Mouse (Mus musculus) embryo, embryonic 10 days (tissue): Measurements from ENCODE around the gene Mpig6b.

Source experiments
- DNase-seq: peaks from one replicate; pipeline ENCODE4 v3.0.0-alpha.2; 2015; ENCODE audit warnings: low spot score

Mpig6b gene

DNA sequence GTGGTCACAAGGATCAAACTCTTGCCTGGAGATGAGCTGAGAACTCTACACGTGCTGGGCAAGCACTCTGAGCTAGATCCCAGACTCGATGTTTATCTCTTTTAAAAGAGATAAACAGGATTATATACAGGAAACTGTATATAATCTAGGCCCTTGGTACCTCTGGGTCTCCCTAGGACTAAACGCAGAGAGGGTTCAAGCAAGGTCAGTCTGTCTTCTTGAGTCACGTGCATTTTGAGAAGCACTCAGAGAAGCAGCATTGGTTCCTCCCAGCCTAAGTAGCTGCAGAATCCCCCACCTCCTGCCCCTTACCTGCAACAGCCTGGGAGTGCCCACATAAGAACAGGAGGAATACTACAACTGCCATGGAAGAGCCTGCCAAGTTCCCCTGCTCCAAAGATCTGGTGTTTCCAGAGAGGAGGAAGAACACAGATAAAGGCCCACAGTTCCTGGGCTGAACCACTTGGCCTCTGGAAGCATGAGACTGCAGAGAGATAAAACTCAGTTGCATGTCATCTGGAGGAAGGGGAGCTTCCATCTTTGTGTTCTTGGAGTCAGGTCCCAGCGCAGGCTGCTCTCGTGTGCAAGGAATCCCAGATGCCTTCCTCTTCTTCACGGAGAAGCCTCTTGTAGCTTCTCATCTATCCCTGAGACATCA, 19.4 kb upstream of the Mpig6b start, which contains the start of gene Ly6g6f:
Gene Ly6g6f, minus strand, starts transcription at position 403 of the 658 bp plus-strand sequence.
- DNase-seq = no peak

DNA sequence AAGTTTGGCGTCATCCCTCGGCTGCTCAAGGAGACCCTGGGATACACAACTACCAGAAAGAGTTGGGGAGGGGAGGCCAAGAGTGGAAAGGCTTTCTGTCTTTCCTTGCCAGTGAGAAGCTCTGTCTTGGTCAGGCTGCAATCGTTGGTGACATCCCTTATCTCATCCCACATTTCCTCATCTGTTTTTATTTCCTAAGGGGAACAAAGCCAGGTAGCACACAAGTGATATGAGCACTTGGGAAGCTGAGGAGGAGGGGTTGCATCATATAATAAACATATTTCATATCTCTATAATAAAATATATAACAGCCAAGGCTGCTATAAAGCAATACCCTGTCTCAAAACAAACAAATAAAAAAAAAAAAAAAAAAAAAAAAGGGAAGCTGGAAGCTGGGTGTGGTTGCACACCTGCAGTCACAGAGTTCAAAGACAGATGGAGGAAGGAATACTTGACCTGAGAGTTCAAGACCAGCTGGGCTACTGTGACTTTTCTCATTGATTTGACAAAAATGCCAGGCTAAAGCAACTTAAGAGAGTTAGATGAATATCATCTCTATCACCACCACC, 18.0 kb upstream of the Mpig6b start:
- DNase-seq = no peak

DNA sequence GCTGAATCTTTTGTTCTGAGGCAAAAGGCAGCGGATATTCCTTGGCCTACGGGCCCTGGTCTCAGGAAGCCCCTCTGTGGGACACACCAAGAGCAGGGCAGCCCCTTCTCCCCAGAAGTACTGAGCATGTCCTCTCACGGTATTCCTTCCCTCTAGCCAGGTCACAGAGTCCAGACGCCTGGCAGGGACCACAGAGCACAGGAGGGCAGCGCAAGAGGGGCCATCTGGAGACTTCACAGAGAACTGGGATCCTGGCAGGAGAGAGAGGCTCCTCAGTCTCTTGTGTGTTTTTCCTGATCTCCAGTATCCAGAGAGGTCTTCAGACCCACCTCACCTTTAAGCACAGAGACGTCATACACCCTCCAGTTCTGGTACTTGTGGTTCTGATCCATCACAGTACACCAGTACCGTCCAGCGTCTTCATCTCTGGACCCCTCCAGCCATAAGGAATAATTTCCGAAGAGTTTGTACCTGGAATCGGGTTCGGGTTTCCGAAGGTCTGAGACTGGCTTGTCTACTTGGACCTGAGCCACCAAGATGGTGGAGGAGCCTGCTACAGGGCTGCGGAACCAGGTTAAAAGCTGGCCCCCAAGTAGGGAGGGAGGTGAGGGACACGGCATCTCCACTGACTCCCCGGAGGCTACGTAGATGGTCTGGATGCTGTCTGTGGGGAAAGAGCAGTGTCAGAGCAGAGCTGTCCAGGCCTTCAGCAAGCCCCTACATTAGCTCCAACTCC, 17.0 kb upstream of the Mpig6b start:
- no peak for DNase-seq

DNA sequence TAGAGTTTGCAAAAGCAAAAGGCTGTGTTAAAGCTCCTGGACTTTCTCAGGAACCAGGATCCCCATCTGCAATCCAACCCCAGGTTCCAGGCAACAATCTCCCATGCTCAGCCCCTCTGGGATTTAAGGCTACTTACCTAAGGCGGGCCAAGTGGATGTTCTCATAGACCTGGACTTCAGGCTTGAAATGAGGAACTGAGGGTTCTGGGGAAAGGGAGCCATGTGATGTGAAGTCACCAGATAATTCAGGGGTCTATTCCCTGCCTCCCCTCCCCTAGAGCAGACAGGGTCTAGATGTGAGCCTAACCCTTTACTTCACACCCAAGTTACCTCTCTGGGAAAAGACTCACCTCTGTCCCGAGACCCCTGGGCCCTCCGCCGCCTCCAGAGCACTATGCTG, 14.7 kb upstream of the Mpig6b start:
- no peak for DNase-seq

DNA sequence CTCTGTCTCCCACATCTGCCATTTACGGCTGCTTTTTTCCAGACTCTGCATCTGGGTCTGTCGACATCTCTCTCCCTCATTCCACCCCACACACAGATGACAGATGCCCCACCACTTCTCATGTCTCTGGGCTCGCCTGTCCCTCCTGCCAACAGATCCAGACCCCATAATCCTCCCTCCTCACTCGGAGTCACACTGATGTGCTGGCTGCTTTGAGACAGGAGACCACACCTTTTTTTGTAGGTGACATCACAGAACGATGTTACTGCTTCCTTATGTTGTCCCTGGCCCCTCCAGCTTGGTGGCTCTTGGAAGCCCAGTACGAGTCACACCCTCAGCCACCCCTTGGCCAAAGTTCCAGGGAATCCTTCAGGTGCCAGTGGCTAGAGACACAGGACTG, 14.3 kb upstream of the Mpig6b start:
- DNase-seq = no peak

DNA sequence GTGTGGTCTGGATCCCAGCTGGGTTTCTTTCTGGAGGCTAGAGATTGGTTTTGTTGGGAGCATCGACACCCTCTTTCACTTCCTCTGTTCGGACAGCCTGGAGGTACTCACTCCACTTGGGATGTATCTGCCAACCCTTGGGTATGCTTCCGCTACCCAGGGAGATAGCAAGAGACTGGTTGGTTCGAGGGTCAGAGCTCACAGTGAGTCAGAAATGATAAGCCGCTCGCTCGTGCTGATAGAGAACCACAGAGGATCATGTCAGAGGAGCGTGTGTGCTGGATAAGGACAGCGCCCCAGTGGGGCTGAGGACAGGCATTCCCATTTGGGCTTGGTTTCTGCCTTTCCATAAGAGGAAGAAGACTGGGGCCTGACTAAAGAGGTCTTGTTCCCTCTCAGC, 13.8 kb upstream of the Mpig6b start:
- DNase-seq = no peak

DNA sequence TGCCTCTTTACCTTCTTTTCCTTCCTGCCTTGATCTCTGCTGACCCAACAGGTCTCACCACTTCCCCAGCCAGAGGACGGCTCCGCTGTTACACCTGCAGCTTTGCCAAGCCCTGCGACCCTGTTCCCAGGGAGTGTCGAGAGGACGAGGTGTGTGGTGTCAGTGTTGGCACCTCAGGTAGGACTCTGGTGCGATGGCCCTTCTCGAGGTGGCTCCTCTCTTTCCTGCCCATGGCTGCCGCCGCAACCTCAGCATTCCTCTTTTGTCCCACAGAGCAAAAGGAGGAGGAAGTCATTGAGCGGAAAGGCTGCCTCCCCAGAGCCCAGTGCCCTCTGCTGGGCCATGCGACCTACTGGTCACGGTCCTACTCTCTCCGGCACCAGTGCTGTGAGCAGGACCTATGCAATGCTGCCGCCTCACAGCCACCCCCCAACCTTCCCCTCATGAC, 11.8 kb upstream of the Mpig6b start, which contains the start of gene Ly6g6d:
Gene Ly6g6d, minus strand, starts transcription at position 280 of the 448 bp plus-strand sequence.
- DNase-seq = peak; percentile 75

DNA sequence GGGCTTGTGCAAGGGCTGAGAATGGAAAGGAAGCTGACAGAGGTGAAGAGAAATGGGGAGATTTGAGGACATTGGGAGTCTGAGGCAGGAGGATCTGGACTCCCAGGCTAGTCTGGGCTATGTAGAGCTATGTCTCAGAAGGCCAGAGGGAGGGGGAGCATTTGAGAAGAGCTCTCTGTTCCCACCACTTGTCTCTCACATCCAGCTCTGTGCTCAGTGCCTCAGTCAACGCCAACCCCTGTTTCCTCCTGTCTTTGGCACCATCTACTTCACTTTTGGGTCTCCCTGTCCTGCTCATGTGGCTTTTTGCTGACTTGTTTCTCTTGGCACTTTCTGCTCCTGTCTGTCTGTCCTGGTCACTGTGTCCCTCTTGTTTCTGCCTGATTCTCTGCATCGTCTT, 11.3 kb upstream of the Mpig6b start:
- DNase-seq = no peak

DNA sequence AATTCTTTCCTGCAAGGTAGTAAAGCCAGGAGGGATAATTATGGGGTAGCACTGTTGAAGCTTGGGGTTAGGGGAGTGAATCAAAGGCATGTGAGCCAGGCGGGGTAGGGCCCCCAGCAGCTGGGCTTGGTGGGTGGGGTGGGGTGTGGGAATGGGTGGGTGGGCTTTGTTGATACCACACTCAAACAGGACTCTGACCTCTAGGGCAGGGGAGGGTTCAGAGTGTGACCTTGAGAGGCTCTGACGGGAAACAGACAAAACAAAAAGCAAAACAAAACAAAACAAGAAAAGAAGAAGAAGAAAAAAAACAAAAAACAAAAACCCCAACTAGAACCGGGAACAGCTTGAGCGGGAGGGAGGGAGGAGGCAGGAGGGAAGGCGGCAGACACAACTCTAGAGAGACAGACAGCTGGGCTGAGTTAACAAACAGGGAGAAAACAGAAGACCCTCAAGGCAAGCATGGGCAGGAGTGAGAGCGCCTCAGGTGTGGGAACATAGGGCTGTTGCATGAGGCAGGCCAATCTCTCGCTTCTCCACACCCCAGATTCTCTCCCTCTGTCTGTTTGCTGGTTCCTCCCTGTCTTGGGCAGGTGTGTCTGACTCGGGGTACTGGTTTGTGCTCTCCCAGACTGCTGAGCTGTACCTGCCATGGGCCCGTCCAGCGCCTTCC, 10.7 kb upstream of the Mpig6b start, which contains the start of gene Ly6g6e:
Gene Ly6g6e, plus strand, starts transcription at position 396 of the 670 bp plus-strand sequence.
- peak; percentile 35 for DNase-seq

DNA sequence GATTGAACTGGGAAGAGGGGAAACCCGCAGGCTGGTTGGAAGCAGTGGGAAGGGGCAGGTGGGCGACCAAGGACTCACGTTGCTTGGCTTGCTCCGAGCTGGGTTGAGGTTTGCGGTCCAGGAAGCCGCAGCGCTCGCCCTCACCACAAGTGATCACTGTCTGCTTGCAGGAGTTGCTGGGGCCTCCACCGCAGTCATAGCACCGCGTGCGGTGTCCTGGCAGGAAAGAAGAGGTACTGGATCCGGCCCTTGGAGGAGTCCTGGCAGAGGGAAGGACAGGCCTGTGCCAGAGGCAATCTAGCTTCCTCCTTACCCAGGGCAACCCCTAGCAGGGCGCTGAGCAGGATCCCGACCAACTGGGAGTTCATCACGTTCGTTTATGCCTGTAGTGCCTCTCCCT, 8.1 kb upstream of the Mpig6b start:
- no peak for DNase-seq

DNA sequence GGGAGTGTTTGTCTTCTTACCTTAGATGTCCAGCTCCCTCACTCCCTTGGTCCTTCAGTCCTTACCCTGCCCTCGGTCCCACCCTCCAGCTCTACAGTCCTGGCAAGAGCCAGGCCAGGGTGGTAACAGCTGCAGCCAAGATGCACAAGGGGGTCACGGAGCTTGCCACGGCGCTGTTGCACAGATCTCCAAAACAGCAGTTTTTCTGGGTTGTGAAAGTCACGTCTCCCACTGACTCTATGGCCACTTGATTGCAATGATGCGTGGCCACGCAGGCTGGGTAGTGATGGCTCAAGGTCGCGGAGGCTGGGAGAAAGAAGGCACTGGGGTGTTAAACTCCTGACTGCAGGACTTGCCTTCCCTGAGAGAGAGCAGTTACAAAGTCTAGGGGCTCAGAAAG, 5.5 kb upstream of the Mpig6b start:
- no peak for DNase-seq

DNA sequence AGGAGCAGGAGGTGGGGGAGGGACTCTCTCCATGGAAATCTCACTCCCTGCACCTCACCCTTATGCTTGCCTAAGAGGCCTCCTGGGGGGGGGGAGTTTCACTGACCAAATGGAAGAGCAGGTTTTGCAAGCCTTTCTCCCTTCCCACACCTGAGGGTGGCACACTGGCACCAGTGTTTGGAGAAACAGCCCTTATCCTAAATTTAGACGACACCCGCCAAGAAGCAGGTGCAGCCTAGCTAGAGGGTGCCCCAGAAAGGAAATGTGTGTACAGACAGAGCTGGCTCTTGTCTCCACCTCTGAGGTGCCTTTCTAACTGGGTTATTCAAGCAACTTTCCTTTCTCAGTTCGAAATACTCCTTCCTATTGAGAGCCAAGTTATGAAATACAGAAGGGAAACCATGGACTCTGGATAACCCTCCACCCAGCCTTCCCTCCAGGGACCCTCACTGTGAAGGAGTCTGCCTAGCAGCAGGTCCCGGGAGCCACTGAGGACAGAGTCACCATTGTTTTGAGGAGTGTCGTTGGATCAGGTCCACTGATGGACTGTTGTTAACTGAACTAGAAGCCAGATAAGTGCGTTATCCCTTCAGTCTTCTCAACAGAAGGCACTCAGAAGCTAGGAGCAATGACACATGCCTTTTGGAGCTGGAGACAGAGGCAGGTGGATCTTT, 4.7 kb upstream of the Mpig6b start:
- DNase-seq = no peak

DNA sequence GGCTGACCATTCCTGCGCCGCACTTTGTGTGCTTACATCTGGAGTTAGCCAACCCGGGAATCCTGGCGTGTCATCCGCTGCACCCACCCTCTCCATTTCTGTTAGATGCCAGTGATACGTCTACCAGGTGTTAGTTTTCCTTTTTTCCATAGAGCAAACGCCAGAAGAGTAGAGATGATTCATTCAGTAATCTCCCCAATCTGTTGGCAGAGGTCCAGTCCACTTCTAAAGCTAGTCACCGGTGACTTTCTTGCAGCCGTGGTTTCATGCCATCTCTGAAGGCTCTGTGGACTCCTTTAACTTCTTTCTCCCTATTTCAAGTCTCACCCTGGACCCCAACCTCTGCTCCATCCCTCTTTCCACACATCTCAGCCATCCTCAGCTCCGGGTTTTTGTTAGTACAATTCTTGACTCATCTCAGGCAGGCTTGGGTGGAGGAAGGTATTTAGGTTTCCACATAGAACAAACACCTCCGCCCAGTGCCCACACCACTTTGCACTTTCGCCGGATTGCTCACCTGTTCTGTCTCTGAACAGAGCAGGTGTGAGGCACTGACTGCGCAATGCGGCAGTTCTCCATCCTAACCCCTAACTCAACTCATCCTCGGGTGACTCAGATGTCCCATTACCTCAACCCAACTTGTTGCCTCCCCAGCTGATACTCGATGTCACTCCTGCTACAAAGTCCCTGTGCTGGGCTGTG, 2.4 kb upstream of the Mpig6b start:
- DNase-seq = no peak

DNA sequence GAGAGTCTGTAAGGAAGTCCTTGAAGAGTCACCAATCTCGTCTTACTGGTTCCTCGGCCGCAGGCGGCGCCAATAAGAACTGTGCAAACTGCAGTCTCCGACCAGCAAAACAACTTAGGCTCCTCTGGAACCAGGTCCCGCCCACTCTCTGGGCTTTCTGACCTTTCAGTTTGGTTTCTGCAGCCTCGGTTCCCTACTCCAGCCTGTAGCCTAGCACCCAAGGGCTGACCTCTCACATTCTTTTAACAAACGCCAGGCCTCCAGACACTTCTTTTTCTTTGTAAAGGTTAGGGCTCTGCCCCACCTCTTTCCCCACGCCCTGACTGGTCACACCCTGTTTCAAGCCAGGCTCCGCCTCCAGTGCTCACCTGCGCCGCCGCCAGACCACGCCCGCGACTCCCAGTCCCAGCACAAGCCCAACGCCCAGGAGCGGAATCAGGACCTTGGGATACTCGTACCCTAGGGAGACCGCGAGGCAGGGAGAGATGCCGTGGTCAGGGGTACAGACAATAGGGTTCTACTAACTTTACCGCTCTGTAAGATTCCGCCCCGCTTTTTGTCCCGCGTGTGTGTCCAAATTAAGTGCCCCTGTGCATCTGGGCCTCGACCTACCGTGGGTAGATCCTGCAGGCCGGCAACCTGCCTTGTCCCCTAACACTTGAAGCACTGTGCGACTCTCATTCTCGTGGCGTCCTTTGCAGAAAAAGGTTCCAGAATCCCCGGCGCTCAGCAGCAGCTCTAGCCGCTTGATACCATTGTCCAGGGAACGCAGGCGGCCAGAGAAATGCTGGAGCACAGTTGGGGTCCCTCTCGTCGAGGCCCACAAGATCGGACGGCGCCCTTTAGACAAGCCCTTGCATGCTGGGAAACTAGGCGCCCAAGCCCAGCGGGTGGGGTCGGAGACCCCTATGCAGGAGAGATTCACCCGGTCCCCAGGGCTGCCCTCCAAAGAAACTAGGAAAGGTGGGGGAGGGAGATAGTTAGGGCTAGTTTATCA, 735 bp downstream of the Mpig6b start, which contains the start of gene Ly6g6c:
Gene Ly6g6c, plus strand, starts transcription at position 438 of the 997 bp plus-strand sequence.
- peak; percentile 81 for DNase-seq

DNA sequence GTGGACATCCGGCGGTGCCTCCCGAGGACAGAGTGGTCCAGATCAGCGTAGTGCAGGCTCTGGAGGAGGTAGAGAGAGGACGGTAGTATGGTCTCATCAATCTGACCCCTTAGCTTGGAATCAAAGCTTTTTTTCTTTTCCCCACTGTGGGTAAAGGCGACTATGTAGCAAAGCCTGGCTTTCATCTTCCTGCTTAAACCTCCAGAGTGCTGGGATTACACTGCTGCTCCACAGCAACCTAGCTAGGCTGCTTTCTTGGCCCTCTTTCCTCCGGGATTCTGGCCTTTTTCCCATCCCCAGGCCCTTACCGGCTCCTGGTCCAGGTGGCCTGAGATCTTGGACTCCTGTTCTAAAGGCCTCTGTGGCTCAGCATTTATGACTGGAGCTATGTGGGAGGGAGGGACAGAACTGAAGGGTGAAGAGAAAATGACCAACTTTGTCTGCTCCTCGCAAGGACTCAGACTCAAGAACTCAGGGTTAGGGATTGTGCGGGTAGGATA, 1.6 kb downstream of the Mpig6b start:
- no peak for DNase-seq

DNA sequence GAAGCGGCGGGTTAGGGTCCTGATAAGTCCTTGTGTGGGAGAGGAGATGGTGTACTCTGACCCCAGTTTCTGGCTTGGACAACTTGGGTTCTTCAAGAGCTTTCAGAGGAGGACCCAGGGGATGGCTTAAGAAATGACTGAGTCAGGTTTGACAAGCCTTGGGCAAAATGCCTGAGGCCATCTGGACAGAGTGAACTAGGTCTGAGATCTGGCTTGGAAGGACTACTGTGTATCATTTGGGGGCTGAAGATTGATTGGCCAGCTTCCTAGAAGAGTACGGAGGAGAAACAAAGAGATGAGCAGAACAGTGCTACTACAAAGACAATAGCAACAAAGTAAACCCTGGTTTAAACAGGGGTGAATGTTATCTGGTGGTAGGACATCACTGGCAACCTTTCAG, 2.5 kb downstream of the Mpig6b start:
- no peak for DNase-seq

DNA sequence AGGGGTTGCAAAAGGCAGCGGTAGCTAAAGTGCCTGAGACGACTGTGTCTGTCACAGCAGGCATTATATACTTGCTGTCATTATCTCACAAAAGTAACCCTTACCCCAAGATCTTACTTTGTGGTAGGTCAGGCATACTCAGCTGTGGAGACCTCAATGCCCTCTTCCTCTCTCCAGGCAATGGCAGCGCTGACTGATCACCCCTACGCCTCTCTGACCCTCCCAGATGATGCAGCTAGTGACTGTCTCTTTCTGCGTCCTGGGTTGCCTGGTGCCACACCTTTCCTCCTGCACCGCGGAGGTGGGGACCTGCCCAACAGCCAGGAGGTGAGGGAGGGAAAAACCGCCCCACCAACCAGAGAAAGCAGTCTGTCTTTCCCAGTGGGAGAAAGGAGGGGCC, 4.7 kb downstream of the Mpig6b start:
- no peak for DNase-seq

DNA sequence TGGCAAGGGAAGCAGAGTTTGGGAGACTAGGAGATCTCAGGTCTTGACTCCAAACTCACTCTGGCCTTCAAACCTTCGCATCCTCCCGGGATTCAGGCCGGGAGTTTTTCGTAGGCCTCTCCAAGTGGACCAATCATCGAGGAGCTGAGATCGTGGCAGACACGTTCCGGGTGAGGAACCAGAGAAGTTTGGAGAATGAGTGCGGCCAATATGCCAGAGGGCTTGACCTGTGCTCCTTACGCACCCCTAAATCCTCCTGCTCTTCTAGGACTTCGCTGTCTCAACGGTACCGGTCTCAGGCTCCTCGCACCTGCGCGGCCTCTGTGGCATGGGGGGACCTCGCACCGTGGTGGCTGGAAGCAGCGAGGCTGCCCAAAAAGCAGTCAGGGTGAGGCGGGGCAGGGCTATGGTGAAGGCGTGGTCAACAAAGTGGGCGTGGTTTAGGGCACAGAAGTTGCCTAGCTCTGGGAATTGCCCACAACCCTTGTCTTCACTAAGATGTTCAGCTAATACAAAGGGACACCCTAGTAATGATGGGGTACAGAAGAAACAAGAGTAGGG, 5.2 kb downstream of the Mpig6b start:
- DNase-seq = peak; percentile 51

DNA sequence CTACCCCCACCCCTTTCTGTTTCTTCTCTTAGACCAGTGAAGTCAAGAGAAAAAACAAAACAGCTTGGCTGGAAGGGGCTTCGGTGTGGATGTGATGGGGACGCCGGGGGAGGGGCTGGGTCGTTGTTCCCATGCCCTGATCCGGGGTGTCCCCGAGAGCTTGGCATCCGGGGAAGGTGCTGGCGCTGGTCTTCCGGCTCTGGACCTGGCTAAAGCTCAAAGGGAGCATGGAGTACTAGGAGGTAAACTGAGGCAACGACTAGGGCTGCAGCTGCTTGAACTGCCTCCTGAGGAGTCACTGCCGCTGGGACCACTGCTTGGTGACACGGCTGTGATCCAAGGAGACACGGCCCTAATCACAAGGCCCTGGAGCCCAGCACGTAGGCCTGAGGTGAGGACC, 5.9 kb downstream of the Mpig6b start:
- DNase-seq = no peak
